Mouse (Mus musculus): Measurements from ENCODE around the gene Enthd1. TPM values are rescaled to one million over a fixed set of nuclear protein-coding genes. Genes with fewer than 3 reads are reported as not detected.

Gene Enthd1
- not detected in 2 replicates for polyA plus RNA-seq (2012; rRNA removed)

DNA sequence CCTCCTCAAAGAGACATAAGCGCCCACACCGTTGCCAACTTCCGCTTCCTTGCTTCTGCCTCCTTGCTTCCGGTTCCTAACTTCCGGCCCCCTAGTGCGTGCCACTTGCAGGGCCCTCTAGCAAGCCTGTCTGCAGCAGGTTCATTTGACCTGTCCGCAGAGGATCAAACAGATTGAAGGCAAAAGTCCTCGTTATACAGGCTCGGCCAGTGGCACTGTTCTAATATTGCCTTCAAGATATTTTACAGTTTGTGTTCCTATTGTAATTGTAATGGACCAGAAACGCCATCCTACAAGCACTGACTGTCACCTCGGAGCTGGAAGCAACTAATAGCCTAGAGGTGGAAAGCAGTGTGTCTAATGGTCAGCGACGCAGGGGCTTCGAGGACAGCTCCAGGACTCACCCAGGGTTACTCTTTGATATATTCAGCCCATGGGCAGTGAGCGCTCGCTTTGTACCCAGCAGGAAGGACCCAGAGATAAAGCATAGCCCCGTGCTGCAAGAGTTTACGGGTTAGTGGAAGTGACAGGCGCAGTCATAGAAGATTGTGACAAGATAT lies at the start of gene Enthd1:
Gene Enthd1, minus strand, starts transcription at position 51 of the 560 bp plus-strand sequence.

DNA sequence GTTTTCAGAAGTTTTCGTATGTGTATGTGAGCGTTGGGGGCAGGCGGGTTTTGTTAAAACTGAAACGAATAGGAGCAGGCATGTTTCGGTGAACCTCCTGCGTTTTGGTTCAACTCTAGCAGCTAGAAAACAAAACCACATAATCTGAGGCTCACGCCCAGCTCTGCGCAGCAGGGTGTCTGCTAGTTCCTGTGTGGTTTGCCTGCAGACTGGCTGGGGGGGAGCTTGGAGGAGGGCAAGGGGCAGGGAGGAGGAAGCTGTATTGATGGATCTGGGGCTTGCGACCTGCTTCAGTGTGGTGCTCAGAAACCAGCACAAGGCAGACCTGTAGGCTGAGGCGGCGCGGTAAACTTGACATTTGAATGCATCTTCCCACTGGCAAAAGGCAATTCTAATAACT lies 7.3 kb upstream of the Enthd1 start, which contains the start of gene Grap2:
Gene Grap2, plus strand, starts transcription at position 304 of the 400 bp plus-strand sequence.

Other genes starting within 250 kb of the Enthd1 start
- 1.3 and 1.9 TPM in 2 replicates for gene Grap2, start 7.4 kb upstream of the Enthd1 start, polyA plus RNA-seq (2012; rRNA removed)
- gene Fam83f, start 106.7 kb upstream of the Enthd1 start, polyA plus RNA-seq (2012; rRNA removed) = 22.7 and 25.5 TPM in 2 replicates
- 14.3 and 14.8 TPM in 2 replicates for gene Tnrc6b, start 146.2 kb upstream of the Enthd1 start, polyA plus RNA-seq (2012; rRNA removed)